Mouse (Mus musculus): ENCODE results near the gene Gm10778. TPM values are rescaled to one million over a fixed set of nuclear protein-coding genes. Genes with fewer than 3 reads are reported as not detected.

Gene Gm10778
- polyA plus RNA-seq, 1 experiment: 0.56 TPM

GRCm38 (mm10) chr10:81602741-81603151 is 46.1 kb upstream of the Gm10778 start:
- Histone ChIP-seq H3K79me3 (ENCODE audit: low read depth) (no peaks in the 10 kb centered on the region), H3ac (ENCODE audit: control insufficient read depth, insufficient read length, low read depth) (no peak overlapping the region), H3K27me3 (ENCODE audit: control insufficient read depth, insufficient read depth, insufficient read length) (no peaks in the 10 kb centered on the region), H3K79me2 (ENCODE audit: control insufficient read depth, insufficient read depth) (no peaks in the 10 kb centered on the region), H3K36me3 (ENCODE audit: control insufficient read depth, insufficient read depth) (no peaks in the 10 kb centered on the region), H3K4me3 (ENCODE audit: insufficient read depth, poor library complexity, severe bottlenecking) (no peak overlapping the region)
- TF ChIP-seq CEBPB (IDR thresholded peaks at IDR 0.05; ENCODE audit: low read depth) (no peak), FOSL1 (IDR thresholded peaks at IDR 0.05; ENCODE audit: insufficient read depth, low read length, poor library complexity, severe bottlenecking) (no peak), MYOD1 (IDR thresholded peaks at IDR 0.05; ENCODE audit: control insufficient read depth, insufficient read length, low read depth) (no peak), CTCF (IDR thresholded peaks at IDR 0.05; ENCODE audit: control insufficient read depth, insufficient read depth, insufficient read length) (peak; percentile 22)

- TF ChIP-seq USF1 (IDR thresholded peaks at IDR 0.05; ENCODE audit: low read depth): no peak
- H3K79me3 ChIP-seq (ENCODE audit: low read depth): no peaks in the 10 kb centered on the region
- no peak overlapping the region for H3ac ChIP-seq (ENCODE audit: control insufficient read depth, insufficient read length, low read depth)
- no peaks in the 10 kb centered on the region for H3K79me2 ChIP-seq (ENCODE audit: control insufficient read depth, insufficient read depth)
- no peak overlapping the region for H3K4me3 ChIP-seq (ENCODE audit: insufficient read depth, poor library complexity, severe bottlenecking)
- H3K27me3 ChIP-seq (ENCODE audit: control insufficient read depth, insufficient read depth, insufficient read length): no peaks in the 10 kb centered on the region
- H3K36me3 ChIP-seq (ENCODE audit: control insufficient read depth, insufficient read depth): no peaks in the 10 kb centered on the region
Observed at GRCm38 (mm10) chr10:81604019-81604967, 44.6 kb upstream of the Gm10778 start.

- Histone ChIP-seq H3ac (ENCODE audit: control insufficient read depth, insufficient read length, low read depth) (no peak overlapping the region), H3K36me3 (ENCODE audit: control insufficient read depth, insufficient read depth) (no peaks in the 10 kb centered on the region), H3K79me2 (ENCODE audit: control insufficient read depth, insufficient read depth) (no peaks in the 10 kb centered on the region), H3K4me3 (ENCODE audit: insufficient read depth, poor library complexity, severe bottlenecking) (no peak overlapping the region), H3K79me3 (ENCODE audit: low read depth) (no peaks in the 10 kb centered on the region), H3K27me3 (ENCODE audit: control insufficient read depth, insufficient read depth, insufficient read length) (no peaks in the 10 kb centered on the region)
- no peak for TF ChIP-seq CEBPB (IDR thresholded peaks at IDR 0.05; ENCODE audit: low read depth)
- peak; percentile 78 for TF ChIP-seq CTCF (IDR thresholded peaks at IDR 0.05; ENCODE audit: control insufficient read depth, insufficient read depth, insufficient read length)
Observed at GRCm38 (mm10) chr10:81604968-81605665, 43.7 kb upstream of the Gm10778 start.

DNA sequence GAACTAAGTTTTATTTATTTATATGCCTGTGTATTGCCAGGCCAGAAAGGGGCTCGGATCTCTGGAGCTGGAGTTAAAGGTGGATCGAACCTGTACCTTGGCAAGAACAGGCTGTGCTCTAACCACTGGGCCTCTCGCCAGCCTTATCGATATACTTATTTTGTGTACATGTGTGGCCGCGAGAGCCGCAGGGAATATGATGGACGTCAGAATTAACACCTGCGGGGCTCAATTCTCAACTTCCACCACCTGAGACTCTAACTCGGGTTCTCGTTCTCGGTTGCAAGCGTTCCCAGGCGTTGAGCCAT is 43.2 kb upstream of the Gm10778 start:
- no peaks in the 10 kb centered on the region for H3K36me3 ChIP-seq (ENCODE audit: control insufficient read depth, insufficient read depth)
- no peaks in the 10 kb centered on the region for H3K79me2 ChIP-seq (ENCODE audit: control insufficient read depth, insufficient read depth)
- H3K79me3 ChIP-seq (ENCODE audit: low read depth): no peaks in the 10 kb centered on the region
- no peak for TF ChIP-seq FOSL1 (IDR thresholded peaks at IDR 0.05; ENCODE audit: insufficient read depth, low read length, poor library complexity, severe bottlenecking)
- TF ChIP-seq MYOG (IDR thresholded peaks at IDR 0.05; ENCODE audit: control insufficient read depth, extremely low read depth, insufficient read length): no peak
- TF ChIP-seq USF1 (IDR thresholded peaks at IDR 0.05; ENCODE audit: low read depth): no peak
- no peak for TF ChIP-seq MYOD1 (IDR thresholded peaks at IDR 0.05; ENCODE audit: control insufficient read depth, insufficient read length, low read depth)
- no peak for TF ChIP-seq CTCF (IDR thresholded peaks at IDR 0.05; ENCODE audit: control insufficient read depth, insufficient read depth, insufficient read length)
- no peak for TF ChIP-seq CEBPB (IDR thresholded peaks at IDR 0.05; ENCODE audit: low read depth)
- no peak for TF ChIP-seq MAX (IDR thresholded peaks at IDR 0.05)
- H3ac ChIP-seq (ENCODE audit: control insufficient read depth, insufficient read length, low read depth): peak overlapping the region; percentile 63
- H3K4me3 ChIP-seq (ENCODE audit: insufficient read depth, poor library complexity, severe bottlenecking): no peak overlapping the region
- H3K27me3 ChIP-seq (ENCODE audit: control insufficient read depth, insufficient read depth, insufficient read length): no peaks in the 10 kb centered on the region

DNA sequence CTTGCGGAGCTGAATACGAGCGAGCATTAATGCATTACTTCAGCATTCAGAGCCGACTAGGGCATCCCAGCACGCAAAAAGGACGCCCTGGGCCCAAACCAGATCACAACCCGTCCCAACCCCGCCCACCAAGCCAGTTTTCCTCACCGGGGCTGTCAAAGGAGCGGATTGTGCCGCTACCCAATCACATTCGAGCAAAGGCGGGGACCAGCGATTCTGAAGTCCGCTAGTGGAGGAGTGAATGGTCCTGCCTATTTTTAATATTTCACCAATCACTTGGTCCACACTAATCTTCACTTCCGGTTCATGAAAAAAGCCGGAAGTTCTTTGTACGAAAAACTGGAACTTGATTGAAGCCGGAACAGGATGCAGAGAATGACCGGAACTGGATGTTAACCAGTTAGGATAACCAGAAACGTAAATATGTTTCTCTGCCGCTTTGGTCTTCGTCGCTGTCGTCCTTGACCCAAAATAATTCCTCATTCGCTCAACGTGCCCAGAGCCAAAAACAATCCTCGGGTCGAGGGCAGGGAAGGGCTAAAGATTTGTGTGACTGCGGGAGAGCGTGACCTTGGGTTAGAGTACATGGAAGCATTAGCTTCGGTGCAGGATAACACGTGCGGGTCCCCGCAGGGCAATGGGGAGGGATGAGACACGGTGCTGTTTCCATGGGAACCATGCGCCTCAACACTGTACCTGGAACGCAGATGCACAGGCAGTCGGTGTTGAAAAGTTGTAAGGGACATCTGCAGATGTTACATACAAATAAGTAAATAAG is 42.7 kb upstream of the Gm10778 start, which contains the start of gene BC025920:
TSS of gene BC025920 (plus strand) at position 297 of the 778 bp plus-strand sequence.
- no peaks in the 10 kb centered on the region for H3K27me3 ChIP-seq (ENCODE audit: control insufficient read depth, insufficient read depth, insufficient read length)
- TF ChIP-seq MAX (IDR thresholded peaks at IDR 0.05): peak; percentile 97
- TF ChIP-seq USF1 (IDR thresholded peaks at IDR 0.05; ENCODE audit: low read depth): peak; percentile 13
- TF ChIP-seq MYOG (IDR thresholded peaks at IDR 0.05; ENCODE audit: control insufficient read depth, extremely low read depth, insufficient read length): no peak
- H3K4me3 ChIP-seq (ENCODE audit: insufficient read depth, poor library complexity, severe bottlenecking): peak within 1 kb of the TSS; percentile 37
- H3ac ChIP-seq (ENCODE audit: control insufficient read depth, insufficient read length, low read depth): peak within 1 kb of the TSS; percentile 78
- H3K79me2 ChIP-seq (ENCODE audit: control insufficient read depth, insufficient read depth): no peaks in the 10 kb centered on the region
- no peaks in the 10 kb centered on the region for H3K79me3 ChIP-seq (ENCODE audit: low read depth)
- H3K36me3 ChIP-seq (ENCODE audit: control insufficient read depth, insufficient read depth): no peaks in the 10 kb centered on the region

GRCm38 (mm10) chr10:81608308-81608707 is 40.6 kb upstream of the Gm10778 start:
- H3K27me3 ChIP-seq (ENCODE audit: control insufficient read depth, insufficient read depth, insufficient read length): no peaks in the 10 kb centered on the region
- H3K36me3 ChIP-seq (ENCODE audit: control insufficient read depth, insufficient read depth): no peaks in the 10 kb centered on the region
- H3ac ChIP-seq (ENCODE audit: control insufficient read depth, insufficient read length, low read depth): no peak overlapping the region
- no peaks in the 10 kb centered on the region for H3K79me3 ChIP-seq (ENCODE audit: low read depth)
- TF ChIP-seq CTCF (IDR thresholded peaks at IDR 0.05; ENCODE audit: control insufficient read depth, insufficient read depth, insufficient read length) (no peak), MYOD1 (IDR thresholded peaks at IDR 0.05; ENCODE audit: control insufficient read depth, insufficient read length, low read depth) (no peak)
- H3K4me3 ChIP-seq (ENCODE audit: insufficient read depth, poor library complexity, severe bottlenecking): no peak overlapping the region
- no peaks in the 10 kb centered on the region for H3K79me2 ChIP-seq (ENCODE audit: control insufficient read depth, insufficient read depth)
